9 mouse cellular contexts compared by ENCODE assay signal in genomic region chr17:58587946-58588345, GRCm38 (mm10).
DNase-seq lines count a peak whose midpoint lies in the region; ATAC-seq and TF ChIP-seq lines count a peak whose summit lies in the region.
"Had no signal": no experiment of that assay in that cellular context is flagged by ENCODE, and none has a peak within 500 bp of the region (broad histone marks: within the 10 kb centered on the region; RNA-seq: fewer than 3 reads in every experiment).

No protein-coding gene starts in this region.

- no peaks in the 10 kb centered on the region for H3K27me3 ChIP-seq in lung, embryonic 14.5 days (ENCODE audit: insufficient read depth, low read length)
- H3K27me3 ChIP-seq in embryonic facial prominence, embryonic 10.5 days (replicated peaks; ENCODE audit: low read depth, poor library complexity, severe bottlenecking) = no peaks in the 10 kb centered on the region
- no peaks in the 10 kb centered on the region for H3K27me3 ChIP-seq in midbrain, embryonic 14.5 days (ENCODE audit: control insufficient read depth, insufficient read depth, low read length)
- H3K27me3 ChIP-seq: limb, embryonic 15.5 days had no signal

- H3K27ac ChIP-seq in lung, embryonic 14.5 days (ENCODE audit: low read depth) = no peak overlapping the region
- H3K27ac ChIP-seq in embryonic facial prominence, embryonic 10.5 days (replicated peaks) = no peak overlapping the region
- H3K27ac ChIP-seq in midbrain, embryonic 14.5 days (replicated peaks; ENCODE audit: low read depth, low read length) = no peak overlapping the region
- H3K27ac ChIP-seq: limb, embryonic 15.5 days had no signal

- no peaks in the 10 kb centered on the region for H3K9me3 ChIP-seq in lung, embryonic 14.5 days (ENCODE audit: low read depth, low read length)
- H3K9me3 ChIP-seq in embryonic facial prominence, embryonic 10.5 days = no peaks in the 10 kb centered on the region
- H3K9me3 ChIP-seq in midbrain, embryonic 14.5 days (ENCODE audit: control insufficient read depth, low read length) = no peaks in the 10 kb centered on the region
- H3K9me3 ChIP-seq: limb, embryonic 15.5 days had no signal

- no peaks in the 10 kb centered on the region for H3K36me3 ChIP-seq in lung, embryonic 14.5 days (ENCODE audit: insufficient read depth)
- H3K36me3 ChIP-seq in embryonic facial prominence, embryonic 10.5 days (replicated peaks) = no peaks in the 10 kb centered on the region
- H3K36me3 ChIP-seq in midbrain, embryonic 14.5 days (ENCODE audit: control insufficient read depth, insufficient read depth, low read length) = no peaks in the 10 kb centered on the region
- H3K36me3 ChIP-seq: limb, embryonic 15.5 days had no signal

- peak; percentile 39 for TF ChIP-seq CTCF in lung, embryonic 14.5 days (IDR thresholded peaks at IDR 0.05; ENCODE audit: low read depth)

- no peak overlapping the region for H3K4me2 ChIP-seq in lung, embryonic 14.5 days
- H3K4me2 ChIP-seq in midbrain, embryonic 14.5 days (ENCODE audit: low read length) = no peak overlapping the region
- H3K4me2 ChIP-seq: limb, embryonic 15.5 days had no signal

- DNase-seq in cerebellum, postnatal 10 days = peak; percentile 36 to 68
- no peak for DNase-seq in cerebellum, adult 11-12 months
- peak; percentile 57 for DNase-seq in lung, embryonic 14.5 days
- no peak for DNase-seq in lung, postnatal 4 days
- DNase-seq in embryonic facial prominence, embryonic 10.5 days (ENCODE audit: low spot score) = peak; percentile 12
- DNase-seq in midbrain, embryonic 14.5 days = peak; percentile 77
- DNase-seq in lung, postnatal 14 days = no peak
- no peak for DNase-seq in cerebellum, postnatal 36 days

- no peak overlapping the region for H3K9ac ChIP-seq in lung, embryonic 14.5 days
- H3K9ac ChIP-seq in midbrain, embryonic 14.5 days (replicated peaks; ENCODE audit: low read length) = no peak overlapping the region
- H3K9ac ChIP-seq: limb, embryonic 15.5 days had no signal

- H3K4me3 ChIP-seq in lung, embryonic 14.5 days (ENCODE audit: low read depth, low read length) = no peak overlapping the region
- H3K4me3 ChIP-seq in embryonic facial prominence, embryonic 10.5 days = no peak overlapping the region
- H3K4me3 ChIP-seq in midbrain, embryonic 14.5 days (replicated peaks; ENCODE audit: low read depth, low read length) = no peak overlapping the region
- H3K4me3 ChIP-seq: limb, embryonic 15.5 days had no signal

- H3K4me1 ChIP-seq in lung, embryonic 14.5 days (ENCODE audit: insufficient read depth) = no peaks in the 10 kb centered on the region
- H3K4me1 ChIP-seq in embryonic facial prominence, embryonic 10.5 days = no peaks in the 10 kb centered on the region
- no peaks in the 10 kb centered on the region for H3K4me1 ChIP-seq in midbrain, embryonic 14.5 days (ENCODE audit: control insufficient read depth, insufficient read depth, low read length)
- H3K4me1 ChIP-seq: limb, embryonic 15.5 days had no signal

- ATAC-seq in lung, embryonic 14.5 days (ENCODE audit: insufficient read depth) = no peak
- ATAC-seq in midbrain, embryonic 14.5 days (ENCODE audit: low FRiP score, low TSS enrichment) = no peak; the same call in 1 of the 2 replicates

- 49% methylated on average over 2 of the region's 2 CpGs for WGBS in lung, embryonic 14.5 days
- 63% methylated on average over 2 of the region's 2 CpGs for WGBS in embryonic facial prominence, embryonic 10.5 days
- WGBS in midbrain, embryonic 14.5 days = 57% methylated on average over 2 of the region's 2 CpGs

Comparison
In these comparisons a context has a peak if more than half of its experiments do, and no peak if none do; other contexts are left out.
1. DNase-seq: peak in cerebellum, postnatal 10 days (2 of 2), lung, embryonic 14.5 days (single experiment), embryonic facial prominence, embryonic 10.5 days (single experiment) and midbrain, embryonic 14.5 days (single experiment); none in cerebellum, adult 11-12 months (single experiment), lung, postnatal 4 days (0 of 2), lung, postnatal 14 days (single experiment) and cerebellum, postnatal 36 days (0 of 2).